Mouse (Mus musculus) liver, embryonic 13.5 days (tissue): ENCODE data around the gene Lamc1. TPM values are rescaled to one million over a fixed set of nuclear protein-coding genes. Genes with fewer than 3 reads are reported as not detected.

ENCODE experiments used
- ATAC-seq: fragments of 200-750 bp; cut with Nextera tagmentation; 2 replicates; pipeline ENCODE4 v1.8.0; 2017; ENCODE audit warnings: low read depth, mild to moderate bottlenecking, moderate number of reproducible peaks, moderate library complexity
- DNase-seq: peaks from one replicate; pipeline ENCODE4 v3.0.0; 2022
- H3K27ac ChIP-seq: fragments of 300-500 bp; sonication (generic); 2 replicates; pipeline ENCODE4 v1.5.1; 2015; ENCODE audit warnings: moderate library complexity, mild to moderate bottlenecking, inconsistent platforms
- H3K27me3 ChIP-seq: fragments of 300-500 bp; sonication (generic); 2 replicates; pipeline ENCODE4 v1.6.1; 2015; ENCODE audit warnings: mild to moderate bottlenecking, inconsistent platforms
- H3K36me3 ChIP-seq: fragments of 300-500 bp; sonication (generic); 2 replicates; pipeline ENCODE4 v1.6.1; 2015; ENCODE audit warnings: mild to moderate bottlenecking, inconsistent platforms
- H3K4me1 ChIP-seq: fragments of 300-500 bp; sonication (generic); replicated peaks from 2 replicates; pipeline ENCODE4 v1.6.1; 2015; ENCODE audit warnings: inconsistent platforms
- H3K4me2 ChIP-seq: fragments of 300-500 bp; sonication (generic); 2 replicates; pipeline ENCODE4 v1.6.1; 2015; ENCODE audit warnings: inconsistent platforms, mild to moderate bottlenecking, moderate library complexity
- H3K4me3 ChIP-seq: fragments of 300-500 bp; sonication (generic); replicated peaks from 2 replicates; pipeline ENCODE4 v1.5.1; 2015; ENCODE audit warnings: mild to moderate bottlenecking, inconsistent platforms
- H3K9ac ChIP-seq: fragments of 300-500 bp; sonication (generic); 2 replicates; pipeline ENCODE4 v1.6.1; 2015; ENCODE audit warnings: mild to moderate bottlenecking, inconsistent platforms
- H3K9me3 ChIP-seq: fragments of 300-500 bp; sonication (generic); replicated peaks from 2 replicates; pipeline ENCODE4 v1.6.1; 2016; ENCODE audit warnings: inconsistent platforms
- WGBS: fragments of 180-500 bp; shearing (Covaris S2); methylation state at CpG from one replicate; pipeline ENCODE4 v1.1.7; 2015; ENCODE audit not compliant: insufficient replicate concordance; 5-methylcytosine and 5-hydroxymethylcytosine counted together
- polyA plus RNA-seq: library from polyadenylated mRNA; unstranded; fragments of >200 nt; fragmentation: Nextera tagmentation; extraction: Ambion mirVana; gene quantifications from 2 replicates; pipeline ENCODE4 v1.2.1, GENCODE M21; 2015

Lamc1 gene
- polyA plus RNA-seq, 1 experiment from 2014 or later, result 7.2 TPM

DNA sequence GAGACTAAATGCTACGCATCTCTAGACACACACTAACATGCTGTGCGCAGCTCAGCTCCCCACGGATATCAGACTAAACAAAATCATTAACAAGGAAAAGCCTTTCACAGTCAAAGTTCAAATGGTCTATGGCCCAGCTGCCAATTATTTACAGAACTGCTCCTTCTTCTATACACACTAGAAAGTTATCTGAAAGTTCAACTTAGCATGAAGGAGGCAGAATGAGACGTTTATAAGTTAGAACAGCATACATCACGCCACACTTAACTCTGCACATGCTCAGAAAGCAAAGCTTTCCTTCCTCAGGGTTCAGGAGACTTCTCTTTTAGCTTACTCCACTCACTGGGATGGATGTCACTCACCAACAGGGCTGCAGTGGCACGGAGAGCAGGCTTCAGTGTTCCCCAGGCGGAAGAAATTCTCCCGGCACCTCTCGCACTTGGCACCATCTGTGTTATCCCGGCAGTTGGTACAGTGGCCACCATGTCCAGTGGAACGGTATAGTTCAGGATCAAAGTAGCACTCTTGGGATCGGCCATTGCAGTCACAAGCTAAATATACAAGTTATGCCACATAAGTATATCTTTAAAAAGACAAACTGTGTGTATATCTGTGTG is 80.9 kb downstream of the Lamc1 start:
- H3K27ac ChIP-seq, result no peak overlapping the region
- ATAC-seq, result no peak
- 78% methylated on average over 12 of the region's 12 CpGs for WGBS

GRCm38 (mm10) chr1:153241346-153241745 is 91.2 kb downstream of the Lamc1 start:
- Histone ChIP-seq H3K4me1 (0 out of 2 replicates have a peak, but pooled peaks cover 3% of the 10 kb centered on the region), H3K27ac (no peak overlapping the region), H3K9ac (no peak overlapping the region), H3K9me3 (no peaks in the 10 kb centered on the region), H3K4me2 (no peak overlapping the region), H3K36me3 (peaks cover 35% of the 10 kb centered on the region), H3K4me3 (no peak overlapping the region), H3K27me3 (no peaks in the 10 kb centered on the region)
- WGBS, result 63% methylated on average over 7 of the region's 7 CpGs
- no peak for DNase-seq
- no peak for ATAC-seq

More for the DNA sequence above, 80.9 kb downstream of the Lamc1 start:
- H3K36me3 ChIP-seq, result peaks cover 36% of the 10 kb centered on the region
- H3K4me2 ChIP-seq, result no peak overlapping the region
- H3K9ac ChIP-seq, result no peak overlapping the region
- no peak for DNase-seq
- no peak overlapping the region for H3K4me3 ChIP-seq
- H3K9me3 ChIP-seq, result no peaks in the 10 kb centered on the region
- no peaks in the 10 kb centered on the region for H3K4me1 ChIP-seq
- H3K27me3 ChIP-seq, result no peaks in the 10 kb centered on the region

DNA sequence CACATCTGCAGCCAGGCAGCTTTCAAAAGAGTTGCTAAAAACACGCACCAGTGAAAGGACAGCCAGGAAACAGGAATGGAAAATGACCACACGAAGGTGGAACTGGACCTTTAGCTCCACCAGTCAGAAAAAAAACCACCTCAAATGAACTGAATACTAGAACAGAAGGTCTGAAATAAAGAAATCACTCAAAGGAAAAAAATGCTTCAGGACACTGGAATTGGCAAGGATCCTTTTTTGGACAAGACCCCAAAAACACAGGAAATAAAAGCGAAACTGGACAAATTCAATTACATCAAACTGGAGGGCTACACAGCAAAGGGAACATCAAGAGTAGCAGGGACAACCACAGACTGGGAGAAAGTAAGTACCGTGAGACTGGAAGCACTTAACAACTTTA is 97.0 kb downstream of the Lamc1 start:
- Histone ChIP-seq H3K4me2 (no peak overlapping the region), H3K9ac (no peak overlapping the region), H3K36me3 (peaks cover 33% of the 10 kb centered on the region), H3K27ac (no peak overlapping the region), H3K9me3 (no peaks in the 10 kb centered on the region), H3K27me3 (no peaks in the 10 kb centered on the region), H3K4me3 (no peak overlapping the region), H3K4me1 (no peaks in the 10 kb centered on the region)
- no peak for ATAC-seq
- DNase-seq, result no peak
- WGBS, result 74% methylated on average over 4 of the region's 4 CpGs

- Histone ChIP-seq H3K4me3 (no peak overlapping the region), H3K27ac (no peak overlapping the region), H3K4me1 (no peaks in the 10 kb centered on the region), H3K36me3 (peaks cover 50% of the 10 kb centered on the region), H3K27me3 (no peaks in the 10 kb centered on the region), H3K9ac (no peak overlapping the region), H3K4me2 (no peak overlapping the region), H3K9me3 (no peaks in the 10 kb centered on the region)
- ATAC-seq (no peak), DNase-seq (no peak)
- WGBS, result 78% methylated on average over 9 of the region's 9 CpGs
Measured at GRCm38 (mm10) chr1:153231681-153232080, 100.9 kb downstream of the Lamc1 start.

- WGBS, result 71% methylated on average over 4 of the region's 4 CpGs
- peaks cover 57% of the 10 kb centered on the region for H3K36me3 ChIP-seq
Measured at GRCm38 (mm10) chr1:153227916-153228315, 104.7 kb downstream of the Lamc1 start.

GRCm38 (mm10) chr1:153227096-153227495 is 105.5 kb downstream of the Lamc1 start:
- Histone ChIP-seq H3K4me1 (no peaks in the 10 kb centered on the region), H3K4me2 (no peak overlapping the region), H3K27me3 (no peaks in the 10 kb centered on the region), H3K9me3 (no peaks in the 10 kb centered on the region), H3K9ac (no peak overlapping the region), H3K36me3 (peaks cover 56% of the 10 kb centered on the region), H3K4me3 (no peak overlapping the region), H3K27ac (no peak overlapping the region)
- WGBS, result 70% methylated on average over 8 of the region's 8 CpGs
- DNase-seq (no peak), ATAC-seq (no peak)

More at GRCm38 (mm10) chr1:153227916-153228315, 104.7 kb downstream of the Lamc1 start:
- DNase-seq (no peak), ATAC-seq (no peak)
- H3K9ac ChIP-seq, result no peak overlapping the region
- H3K4me3 ChIP-seq, result no peak overlapping the region
- H3K4me1 ChIP-seq, result no peaks in the 10 kb centered on the region
- no peaks in the 10 kb centered on the region for H3K9me3 ChIP-seq
- no peaks in the 10 kb centered on the region for H3K27me3 ChIP-seq
- no peak overlapping the region for H3K4me2 ChIP-seq
- no peak overlapping the region for H3K27ac ChIP-seq

DNA sequence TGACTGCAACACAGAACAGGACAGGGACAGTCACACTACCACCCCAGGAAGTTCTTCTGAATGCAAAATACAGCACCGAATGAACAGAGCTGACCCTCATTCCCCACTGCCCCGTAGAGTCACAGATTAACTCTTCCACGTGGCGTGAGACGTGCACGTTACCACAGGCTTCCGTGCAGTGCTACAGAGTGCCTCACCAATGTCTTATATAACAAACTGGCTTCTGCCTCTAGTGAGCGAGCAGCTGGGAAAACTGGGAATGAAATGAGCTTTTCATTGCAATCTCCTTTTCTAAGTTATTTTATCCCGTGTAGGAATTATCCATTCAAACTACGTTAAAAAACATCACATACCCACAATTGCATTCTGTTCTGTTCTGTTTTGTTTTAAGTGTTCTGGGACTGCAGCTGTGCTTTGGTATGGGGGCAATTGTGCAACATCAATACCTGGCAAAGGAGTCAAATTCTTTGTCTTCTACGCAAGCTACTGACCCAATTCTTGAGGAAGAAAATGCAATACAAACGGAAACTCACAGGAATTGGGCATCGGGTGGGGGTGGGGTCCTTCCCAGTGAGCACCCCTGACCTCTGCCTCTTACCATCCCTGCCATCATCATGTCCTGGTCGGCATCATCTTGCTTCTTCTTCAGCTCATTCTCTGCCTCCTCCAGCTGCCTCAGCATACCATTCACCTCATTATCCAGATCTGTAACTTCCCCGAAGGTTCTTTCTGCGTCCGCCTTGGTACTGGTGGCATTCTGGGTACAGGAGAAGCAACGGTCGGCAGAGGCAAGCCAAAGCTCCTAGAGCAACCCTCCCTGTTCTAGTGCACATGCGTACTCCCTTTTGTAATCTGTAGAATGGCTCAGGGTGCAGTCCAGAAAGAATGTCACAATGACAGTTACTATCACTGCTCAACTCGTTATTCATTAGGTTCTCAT is 106.5 kb downstream of the Lamc1 start:
- Histone ChIP-seq H3K4me3 (no peak overlapping the region), H3K27ac (no peak overlapping the region), H3K36me3 (peaks cover 55% of the 10 kb centered on the region), H3K4me1 (no peaks in the 10 kb centered on the region), H3K27me3 (no peaks in the 10 kb centered on the region), H3K4me2 (no peak overlapping the region), H3K9me3 (no peaks in the 10 kb centered on the region), H3K9ac (no peak overlapping the region)
- no peak for DNase-seq
- 81% methylated on average over 21 of the region's 21 CpGs for WGBS
- no peak for ATAC-seq

GRCm38 (mm10) chr1:153224331-153224730 is 108.3 kb downstream of the Lamc1 start:
- DNase-seq (no peak), ATAC-seq (no peak)
- Histone ChIP-seq H3K4me1 (no peaks in the 10 kb centered on the region), H3K27ac (no peak overlapping the region), H3K27me3 (no peaks in the 10 kb centered on the region), H3K9me3 (no peaks in the 10 kb centered on the region), H3K4me2 (no peak overlapping the region), H3K36me3 (peaks cover 47% of the 10 kb centered on the region), H3K9ac (no peak overlapping the region), H3K4me3 (no peak overlapping the region)
- WGBS, result 67% methylated on average over 5 of the region's 5 CpGs

- no peak for DNase-seq
- Histone ChIP-seq H3K36me3 (peaks cover 19% of the 10 kb centered on the region), H3K27ac (no peak overlapping the region), H3K4me1 (no peaks in the 10 kb centered on the region), H3K27me3 (no peaks in the 10 kb centered on the region), H3K9ac (no peak overlapping the region), H3K9me3 (no peaks in the 10 kb centered on the region), H3K4me3 (no peak overlapping the region), H3K4me2 (no peak overlapping the region)
- 73% methylated on average over 9 of the region's 9 CpGs for WGBS
- ATAC-seq, result no peak
Measured at GRCm38 (mm10) chr1:153219376-153219775, 113.2 kb downstream of the Lamc1 start.

- ATAC-seq, result no peak
- Histone ChIP-seq H3K4me3 (no peak overlapping the region), H3K9ac (no peak overlapping the region), H3K4me1 (no peaks in the 10 kb centered on the region), H3K9me3 (no peaks in the 10 kb centered on the region), H3K4me2 (no peak overlapping the region), H3K36me3 (peaks cover 10% of the 10 kb centered on the region), H3K27me3 (no peaks in the 10 kb centered on the region), H3K27ac (no peak overlapping the region)
- DNase-seq, result no peak
- 75% methylated on average over 4 of the region's 4 CpGs for WGBS
Measured at GRCm38 (mm10) chr1:153216516-153216915, 116.1 kb downstream of the Lamc1 start.

- no peak overlapping the region for H3K27ac ChIP-seq
- peaks cover 1% of the 10 kb centered on the region; the same call in 1 of the 2 replicates for H3K36me3 ChIP-seq
- no peak overlapping the region for H3K4me2 ChIP-seq
- WGBS, result 62% methylated on average over 5 of the region's 5 CpGs
- H3K4me1 ChIP-seq, result no peaks in the 10 kb centered on the region
- H3K4me3 ChIP-seq, result no peak overlapping the region
- ATAC-seq (no peak), DNase-seq (no peak)
- H3K9ac ChIP-seq, result no peak overlapping the region
- no peaks in the 10 kb centered on the region for H3K9me3 ChIP-seq
- H3K27me3 ChIP-seq, result no peaks in the 10 kb centered on the region
Measured at GRCm38 (mm10) chr1:153215676-153216075, 116.9 kb downstream of the Lamc1 start.
